Mouse (Mus musculus): Measurements from ENCODE around the gene Psmd6.

The Psmd6 gene

GRCm38 (mm10) chr14:14063382-14063781 lies 57.4 kb downstream of the Psmd6 start:
- no peak for DNase-seq

DNA sequence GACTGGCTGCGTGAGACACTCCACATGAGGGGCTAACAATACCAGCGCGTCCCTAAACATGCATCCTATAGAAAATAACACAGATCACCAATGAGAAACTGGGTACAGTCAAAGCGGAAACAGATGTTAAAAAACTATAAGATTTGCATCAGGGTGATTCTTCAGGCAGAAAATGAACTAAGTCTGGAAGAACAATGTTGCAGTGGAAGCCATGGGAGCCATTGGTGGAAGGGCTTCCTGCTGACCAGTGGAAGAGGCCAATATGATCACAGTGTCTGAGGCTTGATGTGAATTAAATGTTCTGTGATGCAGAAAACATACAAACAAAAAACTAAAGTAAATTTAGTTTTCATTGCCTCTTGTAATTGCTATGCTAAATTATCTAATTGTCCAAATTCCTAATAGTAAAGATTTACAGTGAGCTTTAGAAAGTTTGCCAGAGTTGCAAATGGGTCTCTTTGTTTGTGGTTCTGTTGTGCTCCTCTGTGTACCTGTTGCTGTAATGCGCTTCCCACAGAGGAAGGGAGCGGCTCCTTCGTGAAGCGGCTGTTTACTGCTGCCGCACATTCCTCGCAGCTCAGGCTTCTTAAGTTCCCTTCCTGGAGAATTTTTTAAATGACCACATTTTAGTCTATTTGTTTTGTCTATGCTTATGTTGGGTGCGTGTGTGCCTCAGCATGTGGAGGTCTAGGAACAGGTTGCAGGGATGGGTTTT lies 58.1 kb downstream of the Psmd6 start:
- no peak for DNase-seq

All from right cerebral cortex, postnatal 25 days (tissue).